Mouse (Mus musculus) kidney, embryonic 14.5 days (tissue): ENCODE data around the gene Cilp2. TPM values are rescaled to one million over a fixed set of nuclear protein-coding genes. Genes with fewer than 3 reads are reported as not detected.
A peak's percentile ranks its signal among the peaks of the same experiment; 100 is the strongest.

ENCODE experiments used
- ATAC-seq: fragments of 200-750 bp; cut with Nextera tagmentation; 2 replicates; pipeline ENCODE4 v1.8.0; 2017; ENCODE audit warnings: moderate number of reproducible peaks, mild to moderate bottlenecking, moderate TSS enrichment, moderate library complexity; ENCODE audit not compliant: low FRiP score, low TSS enrichment
- H3K27ac ChIP-seq: fragments of 300-500 bp; sonication (generic); 2 replicates; pipeline ENCODE4 v1.5.1; 2014; ENCODE audit warnings: low read depth, mild to moderate bottlenecking, low read length, moderate library complexity, mixed read lengths
- H3K27me3 ChIP-seq: fragments of 300-500 bp; sonication (generic); 2 replicates; pipeline ENCODE4 v1.6.1; 2014; ENCODE audit warnings: mild to moderate bottlenecking, low read length; ENCODE audit not compliant: control insufficient read depth, insufficient read depth
- H3K36me3 ChIP-seq: fragments of 300-500 bp; sonication (generic); 2 replicates; pipeline ENCODE4 v1.6.1; 2014; ENCODE audit warnings: low read length, mixed read lengths; ENCODE audit not compliant: control insufficient read depth, insufficient read depth
- H3K4me1 ChIP-seq: fragments of 300-500 bp; sonication (generic); 2 replicates; pipeline ENCODE4 v1.6.1; 2014; ENCODE audit warnings: low read length, mixed read lengths; ENCODE audit not compliant: control insufficient read depth, insufficient read depth
- H3K4me2 ChIP-seq: fragments of 300-500 bp; sonication (generic); replicated peaks from 2 replicates; pipeline ENCODE4 v1.6.1; 2014; ENCODE audit warnings: low read depth, mild to moderate bottlenecking, low read length
- H3K4me3 ChIP-seq: fragments of 300-500 bp; sonication (generic); 2 replicates; pipeline ENCODE4 v1.5.1; 2014; ENCODE audit warnings: mild to moderate bottlenecking, low read length
- H3K9ac ChIP-seq: fragments of 300-500 bp; sonication (generic); 2 replicates; pipeline ENCODE4 v1.6.1; 2014; ENCODE audit warnings: low read depth, mild to moderate bottlenecking, low read length, moderate library complexity
- H3K9me3 ChIP-seq: fragments of 300-500 bp; sonication (generic); 2 replicates; pipeline ENCODE4 v1.6.1; 2016; ENCODE audit warnings: low read length; ENCODE audit not compliant: control insufficient read depth
- WGBS: fragments of 180-500 bp; shearing (Covaris S2); extraction: QIAGEN DNeasy Blood & Tissue Kit; methylation state at CpG from one replicate; pipeline ENCODE4 v1.1.7; 2014; 5-methylcytosine and 5-hydroxymethylcytosine counted together
- polyA plus RNA-seq: library from polyadenylated mRNA; unstranded; fragments of >200 nt; fragmentation: Nextera tagmentation; extraction: Ambion mirVana; gene quantifications from 2 replicates; pipeline ENCODE4 v1.2.1, GENCODE M21; 2014

The Cilp2 gene
- polyA plus RNA-seq, 1 experiment from 2014 or later, result 0.58 TPM

DNA sequence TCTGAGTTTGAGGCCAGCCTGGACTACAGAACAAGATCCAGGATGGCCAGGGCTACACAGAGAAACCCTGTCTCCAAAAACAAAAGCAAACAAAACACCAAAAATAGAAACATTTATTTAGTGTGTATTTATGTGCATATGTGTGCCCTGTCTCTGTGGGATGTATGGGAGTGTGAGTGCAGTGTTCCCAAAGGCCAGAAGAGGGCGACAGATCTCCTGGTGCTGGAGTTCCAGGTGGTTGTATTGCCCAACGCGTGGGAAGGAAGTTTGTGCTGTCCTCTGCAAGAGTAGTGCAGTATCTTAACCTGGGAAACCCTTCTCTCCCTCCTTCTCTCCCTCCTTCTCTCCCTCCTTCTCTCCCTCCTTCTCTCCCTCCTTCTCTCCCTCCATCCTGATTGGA, 37.6 kb downstream of the Cilp2 start:
- ATAC-seq, result no peak
- Histone ChIP-seq H3K4me3 (no peak overlapping the region), H3K4me1 (no peaks in the 10 kb centered on the region), H3K27me3 (no peaks in the 10 kb centered on the region), H3K27ac (no peak overlapping the region), H3K4me2 (no peak overlapping the region), H3K36me3 (no peaks in the 10 kb centered on the region), H3K9me3 (no peaks in the 10 kb centered on the region), H3K9ac (no peak overlapping the region)
- 28% methylated on average over 3 of the region's 3 CpGs for WGBS

DNA sequence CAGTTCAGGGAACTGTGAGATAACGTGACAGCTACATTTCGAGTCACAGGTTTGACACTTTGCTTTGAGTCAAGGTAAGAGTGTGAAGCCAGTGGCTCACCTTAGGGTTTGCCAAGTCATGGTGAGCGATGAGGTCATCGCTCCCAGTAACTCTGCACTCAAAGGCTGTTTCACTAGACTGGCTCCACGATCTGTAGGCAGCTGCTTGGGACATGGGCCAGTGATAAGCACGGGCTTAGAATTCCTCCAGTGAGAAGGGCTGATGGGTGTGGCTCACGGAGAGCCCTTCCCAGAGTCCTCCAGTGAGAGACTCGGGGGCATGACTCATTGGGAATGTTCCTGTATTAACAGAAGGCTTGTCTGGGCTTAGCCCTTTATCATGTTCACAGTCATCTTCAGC, 38.5 kb downstream of the Cilp2 start:
- Histone ChIP-seq H3K9ac (no peak overlapping the region), H3K27ac (no peak overlapping the region), H3K4me3 (no peak overlapping the region), H3K4me1 (no peaks in the 10 kb centered on the region), H3K4me2 (no peak overlapping the region), H3K27me3 (no peaks in the 10 kb centered on the region), H3K9me3 (no peaks in the 10 kb centered on the region), H3K36me3 (no peaks in the 10 kb centered on the region)
- no peak for ATAC-seq
- WGBS, result 83% methylated on average over 8 of the region's 8 CpGs

DNA sequence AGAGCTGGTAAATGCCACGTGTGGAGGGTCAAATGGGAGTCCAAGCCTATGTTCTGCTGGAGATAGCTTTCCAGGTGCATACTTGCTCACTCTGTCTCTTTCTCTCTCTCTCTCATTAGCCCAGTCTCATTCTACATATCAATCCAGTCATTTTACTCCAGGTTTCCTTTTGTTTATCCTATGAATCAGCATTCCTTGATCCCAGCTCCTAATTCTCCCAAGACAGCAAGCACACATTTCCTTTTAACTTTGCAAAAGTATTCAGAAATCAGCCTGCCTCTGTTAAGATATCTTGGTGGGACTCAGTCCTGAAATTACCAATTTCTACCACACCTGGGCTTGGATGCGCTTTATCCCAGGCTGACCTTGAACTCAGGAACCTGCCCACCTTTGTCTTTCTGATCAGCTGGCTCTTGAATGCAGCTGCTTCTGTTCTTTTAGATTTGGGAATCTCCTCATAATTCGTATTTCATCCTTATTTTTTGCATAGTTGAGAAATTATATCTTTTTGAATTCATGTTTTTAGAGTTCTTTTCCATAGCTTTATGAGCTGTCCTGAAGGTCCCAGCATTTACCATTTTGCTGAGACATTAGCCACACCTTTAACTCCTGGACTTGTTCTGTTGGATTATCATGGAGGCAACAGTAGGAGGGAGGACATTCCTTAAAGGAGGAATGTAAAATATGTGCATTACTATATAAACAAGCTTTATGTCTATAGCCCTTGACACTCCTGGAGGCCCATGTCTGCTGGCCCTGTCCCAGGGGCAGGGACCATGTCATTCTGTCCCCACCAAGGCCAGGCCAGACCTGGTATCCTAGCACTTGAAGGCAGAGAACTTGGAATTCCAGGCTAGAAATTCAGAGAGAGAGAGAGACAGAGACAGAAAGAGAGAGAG, 40.1 kb downstream of the Cilp2 start:
- Histone ChIP-seq H3K4me1 (no peaks in the 10 kb centered on the region), H3K27me3 (no peaks in the 10 kb centered on the region), H3K27ac (no peak overlapping the region), H3K4me3 (no peak overlapping the region), H3K9ac (no peak overlapping the region), H3K4me2 (no peak overlapping the region), H3K36me3 (no peaks in the 10 kb centered on the region), H3K9me3 (no peaks in the 10 kb centered on the region)
- ATAC-seq, result no peak
- 73% methylated on average over 3 of the region's 3 CpGs for WGBS

DNA sequence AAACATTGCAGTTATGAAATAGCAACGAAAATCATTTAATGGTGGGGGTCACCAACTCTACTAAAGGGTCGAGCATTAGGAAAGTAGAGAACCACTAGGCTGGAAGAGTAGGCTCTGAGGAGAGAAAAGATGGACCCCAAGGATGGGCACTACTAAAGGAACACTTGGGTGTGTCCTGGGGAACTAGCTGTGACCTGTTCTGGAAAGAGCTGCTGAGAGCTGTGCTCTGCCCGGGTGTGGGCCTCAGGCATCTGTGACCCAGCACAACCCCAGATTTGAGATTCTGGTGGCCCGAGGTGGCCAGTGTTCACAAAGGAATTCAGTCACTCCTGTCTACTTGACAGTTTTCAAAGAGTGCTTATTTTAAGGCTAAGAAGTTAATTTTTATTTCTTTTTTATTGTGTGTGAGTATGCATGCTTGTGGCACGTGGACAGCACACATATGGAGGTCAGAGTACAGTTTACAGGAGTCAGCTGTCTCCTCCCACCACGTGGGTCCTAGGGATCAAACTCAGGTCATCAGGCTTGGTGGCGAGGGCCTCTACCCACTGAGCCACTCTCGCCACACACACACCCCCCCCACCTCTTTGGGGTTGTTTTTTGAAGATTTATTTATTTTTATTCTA, 50.3 kb downstream of the Cilp2 start:
- no peak for ATAC-seq
- Histone ChIP-seq H3K9me3 (no peaks in the 10 kb centered on the region), H3K4me2 (no peak overlapping the region), H3K27me3 (no peaks in the 10 kb centered on the region), H3K4me1 (0 out of 2 replicates have a peak, but pooled peaks cover 2% of the 10 kb centered on the region), H3K27ac (no peak overlapping the region), H3K9ac (no peak overlapping the region), H3K4me3 (no peak overlapping the region), H3K36me3 (no peaks in the 10 kb centered on the region)
- WGBS, result 74% methylated on average over 8 of the region's 8 CpGs

DNA sequence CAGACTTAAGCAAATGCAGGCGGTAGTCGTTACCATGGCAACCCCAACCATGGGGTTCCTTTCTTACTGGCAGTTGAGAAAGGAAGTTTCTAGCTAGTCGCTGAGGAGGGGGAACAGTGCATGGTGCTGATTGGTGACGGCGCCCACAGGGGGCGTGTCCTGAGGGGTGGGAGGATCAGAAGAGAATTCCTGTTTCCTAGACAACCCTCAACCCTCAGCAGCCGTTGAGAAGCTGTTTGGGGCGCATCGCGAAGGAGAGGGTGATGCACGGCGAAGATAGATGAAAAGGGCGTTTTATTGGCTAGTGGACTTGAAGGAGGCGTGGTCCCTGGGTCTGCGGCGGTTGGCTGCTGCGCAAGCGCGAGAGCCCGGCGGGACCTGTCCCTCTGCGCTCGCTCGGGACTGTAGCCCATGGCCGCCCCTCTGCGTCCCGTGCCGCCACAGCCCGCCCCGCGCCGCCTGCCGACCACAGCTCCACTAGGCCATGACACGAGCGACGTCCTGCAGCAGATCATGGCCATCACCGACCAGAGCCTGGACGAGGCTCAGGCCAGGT, 55.1 kb downstream of the Cilp2 start, which contains the start of gene Pbx4:
Pbx4 (plus strand) TSS at position 194 of the 556 bp plus-strand sequence.
- peak within 1 kb of the TSS; percentile 92 for H3K4me2 ChIP-seq
- H3K27ac ChIP-seq, result peak within 1 kb of the TSS; percentile 37; the same call in 1 of the 2 replicates
- under 1% methylated on average over 37 of the region's 38 CpGs for WGBS
- 0 out of 2 replicates have a peak, but pooled peaks cover 2% of the 10 kb centered on the region for H3K4me1 ChIP-seq
- ATAC-seq, result peak; percentile 98
- H3K9ac ChIP-seq, result peak within 1 kb of the TSS; percentile 65
- 0 out of 2 replicates have a peak, but pooled peaks cover 5% of the 10 kb centered on the region for H3K36me3 ChIP-seq
- H3K4me3 ChIP-seq, result peak within 1 kb of the TSS; percentile 59
- no peaks in the 10 kb centered on the region for H3K9me3 ChIP-seq
- no peaks in the 10 kb centered on the region for H3K27me3 ChIP-seq

Other genes starting within 250 kb of the Cilp2 start
- 1.1 and 2.3 TPM in 2 replicates for gene Zfp964, start 233.2 kb downstream of the Cilp2 start, polyA plus RNA-seq
- 21.8 and 37.5 TPM in 2 replicates for gene Zfp869, start 177.0 kb downstream of the Cilp2 start, polyA plus RNA-seq
- gene Zfp963, start 137.7 kb downstream of the Cilp2 start, polyA plus RNA-seq, result 5.6 and 6.8 TPM in 2 replicates
- not detected in 2 replicates for gene Gm20422, start 112.8 kb downstream of the Cilp2 start, polyA plus RNA-seq
- 38.5 and 53.4 TPM in 2 replicates for gene Atp13a1, start 96.5 kb downstream of the Cilp2 start, polyA plus RNA-seq
- 26.2 and 35.8 TPM in 2 replicates for gene Zfp866, start 96.5 kb downstream of the Cilp2 start, polyA plus RNA-seq
- gene Gmip, start 79.0 kb downstream of the Cilp2 start, polyA plus RNA-seq, result 8.1 and 8.2 TPM in 2 replicates
- 1.6 and 1.7 TPM in 2 replicates for gene Lpar2, start 65.3 kb downstream of the Cilp2 start, polyA plus RNA-seq
- gene Pbx4, start 55.2 kb downstream of the Cilp2 start, polyA plus RNA-seq, result 9.6 and 9.7 TPM in 2 replicates
- gene Tssk6, start 14.5 kb upstream of the Cilp2 start, polyA plus RNA-seq, result 2.7 and 5.1 TPM in 2 replicates
- gene Ndufa13, start 14.9 kb upstream of the Cilp2 start, polyA plus RNA-seq, result 192 and 272 TPM in 2 replicates
- 1.7 and 3.3 TPM in 2 replicates for gene Yjefn3, start 15.0 kb upstream of the Cilp2 start, polyA plus RNA-seq
- 42.1 and 59.0 TPM in 2 replicates for gene Gatad2a, start 108.7 kb upstream of the Cilp2 start, polyA plus RNA-seq
- gene Mau2, start 155.0 kb upstream of the Cilp2 start, polyA plus RNA-seq, result 36.2 and 58.4 TPM in 2 replicates
- 33.7 and 38.1 TPM in 2 replicates for gene Sugp1, start 155.1 kb upstream of the Cilp2 start, polyA plus RNA-seq
- gene Tm6sf2, start 185.2 kb upstream of the Cilp2 start, polyA plus RNA-seq, result 0.55 and 0.89 TPM in 2 replicates
- gene Hapln4, start 195.8 kb upstream of the Cilp2 start, polyA plus RNA-seq, result not detected in 2 replicates
- 0.07 and 0.19 TPM in 2 replicates for gene Ncan, start 233.2 kb upstream of the Cilp2 start, polyA plus RNA-seq
- 25.5 and 40.7 TPM in 2 replicates for gene Nr2c2ap, start 243.6 kb upstream of the Cilp2 start, polyA plus RNA-seq